Mouse (Mus musculus) WW6 (cell line): ENCODE measurements around the gene Ifit1bl2.
A peak's percentile ranks its signal among the peaks of the same experiment; 100 is the strongest.
"Not testable (repeated sequence)": the region's sequence is repeated elsewhere in the genome, so short reads cannot be mapped to it uniquely, and the experiment has no call there.

Experiments used
- DNase-seq: peaks from one replicate; pipeline ENCODE4 v3.0.0-alpha.2; 2013; ENCODE audit warnings: low read depth, low spot score

The Ifit1bl2 gene

DNA sequence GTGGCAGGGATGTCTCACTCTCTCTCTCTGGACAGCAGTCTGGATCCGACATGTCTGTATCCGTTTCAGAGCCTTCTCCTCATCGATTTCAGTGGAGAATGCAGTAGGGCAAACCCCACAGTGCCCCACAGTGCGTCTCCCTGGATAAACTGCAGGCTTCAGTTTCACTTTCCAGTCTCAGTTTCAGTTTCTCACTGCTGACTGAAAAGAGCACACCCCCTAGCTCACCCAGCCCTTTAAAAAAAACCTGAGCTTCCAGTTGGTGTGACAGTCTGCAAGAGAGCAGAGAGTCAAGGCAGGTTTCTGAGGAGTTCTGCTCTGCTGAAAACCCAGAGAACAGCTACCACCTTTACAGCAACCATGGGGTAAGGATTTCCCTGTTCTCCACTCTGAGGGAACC, at the start of gene Ifit1bl2, which contains the start of gene Ifit1:
TSS of gene Ifit1bl2 (minus strand) at position 121 of the 400 bp plus-strand sequence.
TSS of gene Ifit1 (plus strand) at position 249 of the 400 bp plus-strand sequence.
- no peak for DNase-seq

DNA sequence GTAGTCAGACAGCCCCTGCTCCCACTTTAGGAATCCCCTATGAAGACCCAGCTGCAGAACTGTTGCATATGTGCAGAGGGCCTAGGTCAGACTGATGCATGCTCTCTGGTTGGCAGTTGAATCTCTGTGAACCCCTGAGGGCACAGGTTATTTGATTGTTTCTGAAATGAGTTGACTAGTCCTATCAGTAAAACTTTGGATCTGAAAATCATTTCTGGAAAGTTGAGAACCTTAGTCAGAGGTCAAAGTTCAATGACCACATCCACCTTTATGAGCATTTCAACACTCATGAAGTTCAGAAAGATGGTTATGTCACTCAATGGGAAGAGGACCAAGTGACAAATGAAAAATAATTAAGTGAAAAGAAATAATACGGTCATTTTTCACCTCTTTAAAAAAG, 45.0 kb upstream of the Ifit1bl2 start:
- DNase-seq = no peak

DNA sequence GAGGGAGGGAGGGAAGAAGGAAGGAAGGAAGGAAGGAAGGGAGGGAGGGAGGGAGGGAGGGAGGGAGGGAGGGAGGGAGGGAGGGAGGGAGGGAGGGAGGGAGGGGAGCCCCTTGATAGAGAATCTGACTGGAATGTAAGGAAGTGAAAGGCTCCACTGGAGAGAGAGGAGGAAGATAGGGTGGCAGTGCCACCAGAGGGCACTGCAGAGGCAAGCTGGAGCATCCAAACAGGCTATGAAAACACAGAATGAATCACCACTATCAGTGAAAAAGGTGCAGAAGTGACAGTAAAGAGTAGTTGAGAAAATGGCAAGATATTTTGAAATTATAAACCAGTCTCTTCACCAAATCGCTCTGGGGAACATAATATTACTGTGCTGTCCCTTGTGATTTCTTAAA, 44.3 kb upstream of the Ifit1bl2 start:
- no peak for DNase-seq

DNA sequence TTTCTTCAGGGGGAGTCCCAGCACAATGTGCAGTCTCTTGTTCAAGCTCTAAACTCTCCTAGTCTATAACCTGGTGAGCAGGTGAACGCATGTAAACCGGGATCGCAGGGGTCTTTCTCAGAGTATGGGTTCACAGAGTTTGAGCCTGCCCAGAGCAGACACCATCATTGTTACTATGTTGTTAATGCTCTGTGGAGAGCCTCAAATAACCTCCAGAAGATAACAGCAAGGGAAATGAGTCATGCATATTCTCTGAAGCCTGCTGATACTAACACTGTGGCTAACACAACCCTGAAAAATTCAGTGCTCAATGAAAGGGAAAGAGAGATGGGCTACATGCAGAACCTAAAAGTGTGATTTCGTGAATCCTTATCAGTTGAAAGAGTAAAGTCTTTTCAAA, 37.9 kb upstream of the Ifit1bl2 start:
- no peak for DNase-seq

DNA sequence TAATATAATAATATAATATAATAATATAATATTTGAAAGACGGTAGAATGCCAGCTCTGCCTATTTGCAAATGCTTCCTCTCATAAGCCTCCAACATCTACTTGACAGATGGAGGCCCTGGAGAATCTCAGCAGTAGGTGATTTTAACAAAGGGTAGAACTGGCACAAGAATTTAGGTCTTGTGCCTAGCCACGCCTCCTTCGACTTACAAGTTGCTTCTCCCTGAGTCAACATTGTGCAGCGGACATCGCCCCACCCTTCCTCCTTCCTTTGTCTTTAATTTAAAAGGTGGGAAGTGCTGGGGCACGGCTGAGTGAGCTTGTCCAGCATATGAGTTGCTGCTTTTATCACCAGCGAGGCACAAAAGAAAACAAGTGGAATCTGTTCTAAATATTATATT, 32.9 kb upstream of the Ifit1bl2 start:
- no peak for DNase-seq

DNA sequence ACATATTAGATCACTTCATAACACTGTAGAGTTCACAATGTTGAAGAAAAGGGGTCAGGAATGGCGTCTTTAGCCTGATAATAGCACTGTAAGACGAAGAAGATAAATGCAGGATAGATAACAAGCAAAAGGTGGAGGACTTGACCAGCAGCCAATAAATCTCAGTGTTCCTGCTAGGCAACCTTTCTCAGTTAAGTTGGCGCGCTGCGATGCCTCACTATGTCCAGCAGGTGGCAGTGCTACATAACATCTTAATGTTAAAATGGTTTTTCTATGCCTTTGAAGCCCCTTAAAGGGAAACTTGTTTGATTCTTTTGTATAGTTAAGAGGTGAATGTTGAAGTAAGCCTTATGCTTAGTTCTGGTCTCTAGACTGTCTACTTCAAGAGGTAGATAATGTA, 25.6 kb upstream of the Ifit1bl2 start:
- DNase-seq = no peak

DNA sequence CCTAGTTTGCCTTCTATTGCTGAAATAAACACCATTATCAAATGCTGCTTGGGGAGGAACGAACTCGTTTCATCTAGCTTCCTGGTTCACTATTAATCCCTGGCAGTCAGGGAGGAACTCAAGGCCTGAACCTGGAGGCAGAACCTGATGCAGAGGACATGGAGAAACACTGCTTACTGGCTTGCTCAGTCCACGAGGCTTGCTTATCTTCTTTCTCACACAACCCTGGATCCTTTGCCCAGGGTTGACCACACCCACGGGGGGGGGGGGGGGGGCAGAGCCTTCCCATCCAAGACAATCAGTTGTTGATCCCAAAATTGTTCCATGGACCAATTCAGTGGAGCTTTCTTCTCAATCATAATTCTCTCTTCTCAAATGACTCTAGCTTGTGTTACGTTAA, 22.2 kb upstream of the Ifit1bl2 start:
- no peak for DNase-seq

DNA sequence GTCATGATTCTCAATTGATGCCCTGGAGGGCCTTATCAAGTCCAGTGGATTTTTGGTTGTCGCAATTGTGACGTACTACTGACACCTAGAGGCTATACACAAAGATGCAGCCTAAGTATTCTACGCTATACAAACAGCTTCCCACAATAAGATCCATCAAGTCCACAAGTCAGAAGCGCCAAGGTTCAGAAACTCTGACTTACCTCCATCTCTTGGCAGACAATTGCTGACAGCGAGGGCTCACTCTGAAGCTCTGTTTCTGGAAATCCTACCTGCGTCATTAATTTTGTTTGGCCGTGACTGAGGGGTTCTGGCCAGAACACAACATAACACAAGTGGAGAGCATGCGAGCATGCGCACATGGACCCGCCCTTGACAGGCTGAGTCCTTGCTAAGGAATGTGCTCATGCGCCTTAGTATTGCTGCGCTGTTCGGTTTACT, 21.5 kb upstream of the Ifit1bl2 start:
- peak; percentile 52 for DNase-seq

DNA sequence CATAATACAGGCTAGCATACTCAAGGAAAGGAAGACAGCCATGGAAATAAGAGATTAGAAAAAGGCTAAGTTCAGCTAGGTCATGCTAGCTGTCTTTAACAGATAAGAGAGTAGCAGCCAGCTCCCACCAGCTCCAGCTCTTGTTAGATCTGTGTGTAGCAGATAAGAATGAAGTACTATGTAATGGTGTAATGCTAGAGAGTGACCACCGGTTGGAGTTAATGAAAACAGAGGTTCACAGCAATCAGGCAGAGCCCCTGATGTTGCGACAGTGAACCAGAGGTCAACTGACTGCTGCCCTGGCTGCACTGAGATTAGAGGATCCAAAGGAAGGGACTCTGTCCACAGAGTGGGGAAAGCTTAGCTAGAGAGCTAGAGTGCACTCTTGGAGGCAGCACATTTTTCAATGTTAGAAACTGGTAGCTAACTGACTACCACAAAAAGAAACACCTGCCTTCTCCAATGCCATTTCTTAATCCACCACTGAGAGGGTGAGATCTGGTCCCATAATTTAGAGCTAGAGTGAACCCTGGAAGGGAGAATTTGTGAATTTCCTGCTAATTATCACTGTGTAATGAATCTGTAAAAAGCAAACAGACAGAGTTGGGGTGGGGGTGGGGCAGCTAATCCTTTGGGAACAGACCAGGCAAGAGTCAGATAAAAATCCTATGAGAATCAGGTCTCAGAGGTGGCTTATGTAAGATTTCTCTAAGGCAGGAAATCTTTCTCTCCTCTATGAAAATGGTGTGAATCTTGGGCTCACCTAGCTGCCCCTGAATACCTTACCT, 16.2 kb upstream of the Ifit1bl2 start:
- DNase-seq = no peak

DNA sequence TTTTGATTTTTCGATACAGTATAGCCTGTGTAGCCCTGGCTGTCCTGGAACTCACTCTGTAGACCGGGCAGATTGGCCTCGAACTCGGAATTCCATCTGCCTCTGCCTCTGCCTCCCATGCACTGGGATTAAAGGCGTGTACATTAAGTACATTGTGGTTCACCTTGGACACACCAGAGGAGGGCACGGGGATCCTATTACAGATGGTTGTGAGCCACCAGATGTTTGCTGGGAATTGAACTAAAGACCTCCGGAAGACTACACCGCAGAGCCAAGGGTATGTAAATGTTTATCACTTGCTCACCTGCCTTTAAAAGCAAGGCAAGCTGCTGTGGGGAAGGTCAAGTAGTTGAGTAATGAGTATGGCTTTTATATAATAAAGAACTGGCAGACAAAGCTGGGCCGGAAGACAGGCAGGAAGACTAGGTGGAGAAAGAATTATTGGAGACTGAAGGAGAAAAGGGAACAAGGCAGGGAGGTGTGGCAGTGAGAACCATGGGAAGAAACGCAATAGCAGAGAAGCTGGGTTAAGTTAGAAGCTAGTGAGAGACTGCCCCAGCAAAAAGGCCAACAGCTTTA, 14.8 kb upstream of the Ifit1bl2 start:
- no peak for DNase-seq

DNA sequence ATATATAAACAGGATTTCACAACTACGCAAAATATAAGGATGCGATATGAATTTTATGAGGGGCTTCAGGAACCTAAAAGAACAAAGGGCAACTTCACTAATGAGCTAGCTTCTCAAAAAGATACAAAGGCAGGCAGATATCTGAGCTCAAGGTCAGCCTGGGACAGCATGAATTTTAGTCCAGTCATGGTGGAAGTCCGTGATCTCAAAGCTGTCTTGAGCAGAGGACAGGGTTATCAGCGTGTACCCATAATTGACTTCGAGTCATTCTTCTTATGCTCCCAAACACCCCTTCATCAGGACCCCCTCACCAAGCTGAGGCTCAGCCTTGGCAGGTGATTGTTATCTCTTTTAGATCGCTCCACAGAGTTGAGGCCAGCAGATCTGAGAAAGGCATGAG, 10.5 kb upstream of the Ifit1bl2 start:
- no peak for DNase-seq

DNA sequence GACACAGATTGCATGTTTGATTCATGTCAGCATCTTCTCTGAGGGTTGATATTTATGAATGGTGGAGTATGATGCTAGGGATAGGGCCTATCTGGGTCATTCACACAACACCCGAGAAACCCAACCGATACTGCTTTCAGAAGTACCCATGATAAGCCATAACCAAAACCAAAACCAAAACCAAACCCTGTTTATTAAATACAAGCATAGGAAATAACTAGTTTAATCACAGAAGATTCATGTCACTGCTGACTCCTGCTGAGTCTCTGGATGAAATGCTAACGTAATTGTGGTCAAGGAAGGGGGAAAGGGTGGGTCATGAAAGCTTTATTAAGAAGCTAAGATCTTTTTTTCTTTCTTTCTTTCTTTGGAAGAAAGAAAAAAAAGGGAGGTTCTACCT, 9.7 kb upstream of the Ifit1bl2 start:
- no peak for DNase-seq

DNA sequence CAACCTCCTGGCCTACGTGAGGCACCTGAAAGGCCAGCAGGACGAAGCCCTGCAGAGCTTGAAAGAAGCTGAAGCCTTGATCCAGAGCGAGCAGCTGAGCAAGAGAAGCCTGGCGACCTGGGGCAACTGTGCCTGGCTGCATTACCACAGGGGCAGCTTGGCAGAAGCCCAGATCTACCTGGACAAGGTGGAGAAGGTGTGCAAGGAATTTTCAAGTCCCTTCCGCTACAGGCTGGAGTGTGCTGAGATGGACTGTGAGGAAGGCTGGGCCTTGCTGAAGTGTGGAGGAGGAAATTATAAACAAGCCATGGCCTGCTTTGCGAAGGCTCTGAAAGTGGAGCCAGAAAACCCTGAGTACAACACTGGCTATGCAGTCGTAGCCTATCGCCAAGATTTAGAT, 7.1 kb upstream of the Ifit1bl2 start:
- DNase-seq = not testable (repeated sequence)

DNA sequence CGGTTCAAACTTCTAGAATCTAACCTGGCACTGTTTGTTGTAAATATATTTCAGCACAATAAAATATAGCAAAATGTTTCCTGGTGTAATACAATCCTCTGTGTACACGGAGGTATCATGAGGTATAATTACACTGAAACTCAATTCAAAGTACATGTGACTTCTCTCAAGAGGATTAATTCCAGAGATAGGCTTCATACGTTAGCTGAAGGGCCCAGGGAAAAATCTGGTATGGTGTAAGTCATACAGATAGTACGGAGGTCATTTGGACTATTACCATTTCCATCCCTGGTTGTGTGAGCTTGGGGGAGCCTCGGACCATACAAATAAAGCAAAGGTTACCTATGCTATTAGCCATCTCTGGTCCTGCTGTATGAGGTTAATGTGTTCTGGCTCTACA, 2.1 kb upstream of the Ifit1bl2 start:
- DNase-seq = no peak

DNA sequence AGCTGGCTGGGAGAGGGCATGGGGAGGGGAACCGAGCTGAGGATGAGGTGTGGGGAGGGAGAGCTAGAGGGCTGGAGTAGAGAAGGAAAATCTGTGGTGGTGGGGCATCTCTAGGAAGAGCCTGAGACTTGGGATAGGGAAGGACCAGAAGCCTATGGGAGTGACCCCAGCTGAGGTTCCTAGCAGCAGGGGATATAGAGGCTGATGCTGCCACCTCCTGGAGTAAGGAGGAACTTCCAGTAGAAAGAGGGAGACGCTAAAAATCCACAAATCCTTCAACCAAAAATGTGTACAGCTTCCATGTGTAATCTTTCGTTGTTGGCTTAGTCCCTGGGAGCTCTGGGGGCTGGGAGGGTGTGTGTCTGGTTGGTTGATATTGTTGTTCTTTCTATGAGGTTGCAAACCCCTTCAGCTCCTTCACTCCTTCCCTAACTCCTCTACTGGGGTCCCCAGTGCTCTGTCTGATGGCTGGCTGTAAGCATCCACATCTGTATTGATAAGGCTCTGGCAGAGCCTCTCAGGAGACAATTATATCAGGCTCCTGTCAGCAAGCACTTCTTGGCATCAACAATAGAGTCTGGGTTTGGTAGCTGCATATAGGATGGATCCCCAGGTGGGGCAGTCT, 3.5 kb downstream of the Ifit1bl2 start:
- no peak for DNase-seq

DNA sequence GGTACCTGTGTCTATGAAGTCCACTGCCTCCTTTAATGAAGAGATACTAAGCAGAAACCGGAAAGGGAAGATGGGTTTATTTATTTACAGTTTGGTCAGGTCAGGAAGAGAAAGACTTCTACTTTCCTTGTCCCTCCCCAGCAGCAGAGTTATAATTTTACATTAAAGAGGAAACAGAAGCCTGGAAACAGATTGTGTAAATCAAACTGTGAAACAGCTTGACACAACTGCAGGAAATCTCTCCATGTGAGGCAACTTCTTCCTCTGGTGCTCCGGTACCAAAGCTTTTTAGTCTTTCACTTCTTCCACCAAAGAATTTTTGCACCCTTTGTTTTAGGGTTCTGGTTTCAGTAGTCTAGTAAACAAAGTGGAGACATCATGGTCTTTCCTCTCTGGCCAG, 7.1 kb downstream of the Ifit1bl2 start:
- no peak for DNase-seq

DNA sequence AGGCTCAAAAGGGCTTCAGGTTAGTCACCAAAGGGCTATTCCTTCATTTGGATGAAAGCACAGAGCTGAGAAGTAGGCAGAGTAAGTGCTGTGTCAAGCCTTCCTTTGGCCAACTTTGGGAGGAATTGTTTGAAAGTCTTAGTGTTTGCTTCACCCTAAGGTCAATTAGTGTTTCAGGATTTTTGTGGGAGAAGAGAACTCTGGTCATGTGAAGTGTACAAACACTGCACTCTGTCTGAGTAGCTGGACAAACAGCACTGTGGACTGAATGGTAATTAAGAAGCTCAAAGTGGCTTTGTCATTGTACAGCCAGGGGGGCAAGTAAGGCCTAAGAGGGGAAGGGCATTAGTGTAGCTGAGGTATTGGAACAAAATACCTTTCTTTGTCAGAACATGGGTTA, 9.1 kb downstream of the Ifit1bl2 start:
- no peak for DNase-seq

DNA sequence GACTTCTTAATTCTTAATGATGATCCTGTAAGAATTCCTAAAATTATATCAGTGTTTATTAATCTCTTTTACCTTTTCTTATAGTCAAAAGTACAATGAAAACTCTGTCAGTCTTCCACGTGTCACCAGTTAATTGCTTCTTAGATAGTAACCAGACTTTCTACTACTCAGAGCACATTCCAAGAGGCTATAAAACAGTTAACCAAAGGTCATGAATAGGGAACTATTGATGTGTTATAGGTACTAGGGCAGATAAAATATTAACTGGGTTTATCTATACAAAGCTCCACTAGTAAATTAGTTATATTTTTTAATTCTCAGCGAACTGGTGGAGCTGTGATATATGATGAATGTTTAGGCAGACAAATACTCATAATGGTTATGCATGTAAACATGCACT, 13.0 kb downstream of the Ifit1bl2 start:
- DNase-seq = no peak

DNA sequence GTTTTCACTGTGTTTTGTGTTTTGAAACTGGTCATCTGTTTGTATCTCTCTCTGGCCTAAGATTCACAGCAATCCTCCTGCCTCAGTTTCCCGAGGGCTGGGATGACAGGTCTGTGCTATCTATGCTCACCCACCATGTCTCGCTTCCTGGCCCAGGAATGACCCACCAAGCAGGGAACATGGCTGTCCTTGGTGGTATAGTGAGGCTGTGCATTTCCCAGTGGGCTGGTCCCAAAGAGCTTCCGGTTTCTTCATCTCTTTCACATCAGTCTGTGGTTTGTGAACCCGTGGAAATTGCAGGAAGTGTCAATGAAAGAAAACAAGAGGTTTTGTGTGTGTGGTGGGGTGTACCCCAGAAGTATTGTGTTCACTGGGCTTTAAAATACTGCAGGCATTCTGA, 15.9 kb downstream of the Ifit1bl2 start:
- DNase-seq = no peak

DNA sequence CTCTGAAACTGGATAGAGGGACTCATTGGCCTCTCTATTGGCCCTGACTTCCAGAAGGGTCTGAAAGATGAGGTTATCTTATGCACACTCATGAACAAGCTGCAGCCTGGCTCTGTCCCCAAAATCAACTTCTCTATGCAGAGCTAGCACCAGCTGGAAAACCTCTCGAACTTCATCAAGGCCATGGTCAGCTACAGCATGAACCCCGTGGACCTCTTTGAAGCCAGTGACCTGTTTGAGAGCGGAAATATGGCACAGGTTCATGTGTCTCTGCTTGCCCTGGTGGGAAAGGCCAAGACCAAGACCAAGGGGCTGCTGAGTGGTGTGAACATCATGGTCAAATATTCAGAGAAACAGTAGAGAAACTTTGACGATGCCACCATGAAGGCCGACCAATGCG, 16.8 kb downstream of the Ifit1bl2 start:
- no peak for DNase-seq

DNA sequence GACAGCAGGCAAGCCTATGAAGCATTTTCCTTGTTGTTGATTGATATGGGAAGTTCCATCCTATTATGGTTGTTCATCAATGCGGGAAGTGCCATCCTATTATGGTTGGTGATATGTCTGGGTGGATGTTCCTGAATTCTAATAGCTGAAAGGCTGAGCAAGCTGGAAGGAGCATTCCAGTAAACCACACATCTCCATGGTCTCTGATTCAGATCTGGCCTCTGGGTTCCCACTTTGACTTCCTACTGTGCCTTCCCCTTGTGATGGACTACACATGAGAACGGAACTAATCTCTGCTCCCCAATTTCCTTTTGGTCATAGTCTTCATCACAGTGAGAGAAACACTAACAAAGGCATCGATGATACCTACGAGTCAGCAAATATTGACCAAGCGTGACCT, 19.7 kb downstream of the Ifit1bl2 start:
- no peak for DNase-seq

DNA sequence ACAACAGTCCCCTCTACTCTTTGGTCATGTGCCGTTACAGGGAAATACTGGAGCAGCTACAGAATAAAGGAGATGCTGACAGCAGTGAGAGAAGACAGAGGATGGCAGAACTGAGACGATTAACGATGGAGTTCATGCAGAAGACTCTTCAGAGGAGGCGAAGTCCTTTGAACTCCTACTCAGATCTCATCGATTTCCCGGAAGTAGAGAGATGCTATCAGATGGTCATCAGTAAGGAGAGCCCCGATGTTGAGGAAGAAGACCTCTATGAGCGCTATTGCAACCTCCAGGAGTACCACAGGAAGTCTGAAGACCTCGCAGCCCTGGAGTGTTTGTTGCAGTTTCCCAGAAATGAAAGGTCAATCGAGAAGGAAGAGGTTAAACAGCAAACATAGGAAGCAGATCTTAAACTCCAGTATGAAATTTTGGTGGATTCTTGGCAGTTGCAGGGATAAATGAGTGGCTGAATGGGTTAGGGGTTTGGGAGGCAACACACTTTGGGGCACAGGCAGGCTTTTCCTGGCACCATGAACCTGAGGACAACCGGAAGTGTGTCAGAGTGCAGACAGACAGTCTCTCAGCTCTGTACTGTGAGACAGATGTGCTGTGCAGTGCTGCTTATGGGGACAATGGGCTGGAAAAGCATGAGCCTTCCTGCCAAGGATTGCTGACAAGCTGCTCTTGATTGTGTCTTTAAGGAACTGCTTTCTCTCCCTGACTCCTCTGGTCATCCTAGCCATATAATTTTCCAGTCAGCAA, 28.1 kb downstream of the Ifit1bl2 start:
- not testable (repeated sequence) for DNase-seq
